Mouse (Mus musculus) erythroblast, embryonic 14.5 days (primary cell): ENCODE results near the gene Uchl1.

Experiments used
- GATA1 ChIP-seq: IDR thresholded peaks from 2 replicates; pipeline ENCODE4 v1.6.1; 2012; ENCODE audit warnings: low read length, inconsistent platforms, mixed read lengths
- TAL1 ChIP-seq: IDR thresholded peaks from 3 replicates; pipeline ENCODE4 v1.6.1; 2012; ENCODE audit warnings: low read length, inconsistent platforms, mixed read lengths

- no peak for TF ChIP-seq TAL1
- TF ChIP-seq GATA1: no peak
These were observed 57.7 kb downstream of the Uchl1 start for GRCm38 (mm10) chr5:66733556-66733955.
